Mouse (Mus musculus) cerebellum, adult 2 months (tissue): ENCODE results near the gene Uvrag.

Experiments
- CTCF ChIP-seq: fragments of 200-500 bp; IDR thresholded peaks from 2 replicates; pipeline ENCODE4 v1.5.1; 2011; ENCODE audit warnings: low read depth, mild to moderate bottlenecking, control low read depth, low read length, moderate library complexity, borderline replicate concordance; ENCODE audit not compliant: insufficient read depth
- POLR2A ChIP-seq: fragments of 200-500 bp; IDR thresholded peaks from 2 replicates; pipeline ENCODE4 v1.6.1; 2011; ENCODE audit warnings: low read length, control low read depth, borderline replicate concordance; ENCODE audit not compliant: insufficient read depth

DNA sequence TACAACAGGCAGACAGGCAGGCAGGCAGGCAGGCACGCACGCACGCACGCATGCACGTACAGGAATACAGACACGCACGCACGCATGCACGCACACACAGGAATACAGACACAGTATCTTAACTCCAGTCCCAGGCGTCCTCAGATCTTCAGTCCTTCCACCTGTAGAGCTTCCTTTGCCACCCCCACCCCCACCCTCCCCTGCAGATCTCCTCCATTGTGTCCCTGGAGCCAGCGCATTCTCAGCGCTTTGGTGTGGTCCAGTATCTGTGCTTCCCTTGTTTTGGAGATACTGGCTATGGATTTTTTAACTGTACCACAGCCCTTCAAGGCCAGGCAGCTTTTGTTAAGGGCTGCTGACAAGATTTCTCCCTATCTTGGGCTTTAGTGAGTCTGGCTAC lies 267.6 kb downstream of the Uvrag start:
- TF ChIP-seq CTCF (no peak), POLR2A (no peak)
